In the genomic region with DNA sequence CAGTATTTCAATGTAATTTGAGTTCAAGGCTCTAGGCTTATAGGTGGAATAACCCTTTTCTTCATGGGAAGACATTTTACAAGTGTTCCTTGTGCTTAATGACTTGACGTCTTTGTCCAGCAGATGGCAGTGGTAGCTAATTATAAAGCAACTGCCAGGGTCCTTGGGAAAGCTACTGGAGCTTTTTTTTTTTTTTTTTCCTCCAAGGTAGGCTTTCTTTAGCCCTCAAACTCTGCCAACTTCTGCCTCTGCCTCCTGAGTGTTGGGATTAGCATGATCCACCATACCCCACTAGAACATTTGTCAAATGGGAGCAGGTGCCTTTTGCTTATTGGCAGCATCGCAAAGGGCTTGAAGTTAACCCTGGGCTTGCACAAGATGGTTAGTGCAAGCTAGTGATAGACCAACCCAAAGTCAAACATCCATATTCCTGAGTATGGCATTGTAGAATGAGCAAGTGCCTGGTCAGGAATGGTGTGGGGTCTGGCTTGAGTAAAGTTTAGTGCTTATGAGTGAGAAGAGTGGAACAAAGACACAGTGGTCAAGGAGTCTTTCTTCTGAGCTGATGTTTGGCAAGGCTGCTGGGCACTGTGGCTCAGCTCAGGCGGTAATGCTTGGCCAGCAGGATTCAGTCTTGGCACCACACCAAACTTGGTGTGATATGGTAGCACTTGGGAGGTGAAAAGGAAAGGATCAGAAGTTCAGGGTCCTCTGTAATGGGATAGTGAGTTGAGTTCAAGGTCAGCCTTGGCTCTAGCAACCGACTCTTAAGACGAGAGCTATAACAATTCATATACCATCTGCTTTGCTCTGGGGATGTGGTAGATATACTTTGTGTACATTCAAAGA, we compare ENCODE assay signal across 1 mouse cellular context.
TF ChIP-seq lines count a peak whose summit lies in the region.

No protein-coding gene starts in this region.

TF ChIP-seq in CH12.LX, 34 proteins besides CTCF, POLR2A, EP300 and RAD21 (continued from another document):
- TF ChIP-seq GABPA (IDR thresholded peaks at IDR 0.05; ENCODE audit: insufficient replicate concordance, low read depth, low read length) (no peak), MXI1 (IDR thresholded peaks at IDR 0.05; ENCODE audit: low read depth, low read length) (no peak), ETS1 (conservative IDR thresholded peaks at IDR 0.05; ENCODE audit: low read depth, low read length) (peak; percentile 5; the same call in 1 of the 2 replicates), KAT2A (IDR thresholded peaks at IDR 0.05; ENCODE audit: insufficient replicate concordance, low read length) (0 out of 2 replicates have a peak, but pooled peaks have one; percentile 27), ZC3H11A (IDR thresholded peaks at IDR 0.05; ENCODE audit: low read depth, low read length) (no peak), MAX (IDR thresholded peaks at IDR 0.05; ENCODE audit: low read length) (no peak), MAZ (IDR thresholded peaks at IDR 0.05; ENCODE audit: low read depth, low read length) (no peak), JUN (IDR thresholded peaks at IDR 0.05; ENCODE audit: insufficient read depth, low read depth, low read length) (no peak)
TF ChIP-seq in CH12.LX: peak in this region for 13.
